Mouse (Mus musculus) liver, postnatal 0 days (tissue): ENCODE measurements around the gene Zfand3. TPM values are rescaled to one million over a fixed set of nuclear protein-coding genes. Genes with fewer than 3 reads are reported as not detected.

Experiments used
- ATAC-seq: fragments of 200-750 bp; cut with Nextera tagmentation; 2 replicates; pipeline ENCODE4 v1.8.0; 2017; ENCODE audit warnings: mild to moderate bottlenecking, moderate library complexity
- DNase-seq: peaks from one replicate; pipeline ENCODE4 v3.0.0-alpha.2; 2016
- H3K27ac ChIP-seq: fragments of 300-500 bp; sonication (generic); 2 replicates; pipeline ENCODE4 v1.5.1; 2014; ENCODE audit warnings: antibody characterized with exemption, moderate library complexity, mild to moderate bottlenecking, low read depth
- H3K27me3 ChIP-seq: fragments of 300-500 bp; sonication (generic); 2 replicates; pipeline ENCODE4 v1.6.1; 2014; ENCODE audit warnings: low read length, control low read depth, mixed read lengths; ENCODE audit not compliant: insufficient read depth
- H3K36me3 ChIP-seq: fragments of 300-500 bp; sonication (generic); replicated peaks from 2 replicates; pipeline ENCODE4 v1.6.1; 2014; ENCODE audit warnings: mild to moderate bottlenecking, control low read depth, low read length, moderate library complexity, mixed read lengths; ENCODE audit not compliant: insufficient read depth
- H3K4me1 ChIP-seq: fragments of 300-500 bp; sonication (generic); 2 replicates; pipeline ENCODE4 v1.6.1; 2014; ENCODE audit warnings: antibody characterized with exemption, mild to moderate bottlenecking, control low read depth; ENCODE audit not compliant: insufficient read depth
- H3K4me2 ChIP-seq: fragments of 300-500 bp; sonication (generic); 2 replicates; pipeline ENCODE4 v1.6.1; 2014; ENCODE audit warnings: low read depth, mild to moderate bottlenecking, low read length, moderate library complexity, mixed read lengths
- H3K4me3 ChIP-seq: fragments of 300-500 bp; sonication (generic); 2 replicates; pipeline ENCODE4 v1.5.1; 2014; ENCODE audit warnings: low read depth, low read length
- H3K9ac ChIP-seq: fragments of 300-500 bp; sonication (generic); replicated peaks from 2 replicates; pipeline ENCODE4 v1.6.1; 2014; ENCODE audit warnings: mild to moderate bottlenecking, moderate library complexity
- H3K9me3 ChIP-seq: fragments of 300-500 bp; sonication (generic); 2 replicates; pipeline ENCODE4 v1.6.1; 2016; ENCODE audit warnings: mild to moderate bottlenecking, control low read depth, low read length, mixed read lengths
- CTCF ChIP-seq: sonication (generic); IDR thresholded peaks from 2 replicates; pipeline ENCODE4 v1.5.1; 2016; ENCODE audit warnings: antibody characterized with exemption, low read depth
- EP300 ChIP-seq: IDR thresholded peaks from 2 replicates; pipeline ENCODE4 v1.6.1; 2016; ENCODE audit warnings: antibody characterized with exemption, low read depth, mild to moderate bottlenecking
- WGBS: fragments of 180-500 bp; shearing (Covaris S2); extraction: QIAGEN DNeasy Blood & Tissue Kit; methylation state at CpG from one replicate; pipeline ENCODE4 v1.1.7; 2014; ENCODE audit not compliant: insufficient replicate concordance; 5-methylcytosine and 5-hydroxymethylcytosine counted together
- polyA plus RNA-seq: library from polyadenylated mRNA; unstranded; fragments of >200 nt; fragmentation: Nextera tagmentation; extraction: Ambion mirVana; gene quantifications from 2 replicates; pipeline ENCODE4 v1.2.1, GENCODE M21; 2015

The Zfand3 gene
- polyA plus RNA-seq, 1 experiment from 2014 or later = 24.7 TPM

DNA sequence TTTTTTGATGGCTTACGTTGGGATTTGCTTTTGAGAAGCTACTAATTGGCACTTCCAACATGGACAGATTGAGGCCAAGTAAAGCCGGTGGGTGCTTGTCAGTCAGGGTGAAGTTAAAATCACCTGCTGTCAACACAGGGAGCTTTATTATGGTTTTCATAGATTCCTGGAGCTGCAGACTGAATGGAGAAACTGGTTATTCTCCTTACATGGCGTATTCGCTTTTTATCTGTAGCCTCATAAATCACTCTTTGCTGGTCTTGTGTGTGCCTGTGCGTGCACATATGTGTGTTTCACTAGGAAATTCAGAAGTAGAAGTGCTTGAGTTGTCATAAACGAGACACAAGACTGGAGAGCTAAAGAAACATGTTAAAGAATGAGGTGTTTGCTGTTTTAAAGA is 15.4 kb downstream of the Zfand3 start:
- no peaks in the 10 kb centered on the region for H3K9me3 ChIP-seq
- H3K4me1 ChIP-seq = peaks cover 13% of the 10 kb centered on the region
- no peak for TF ChIP-seq EP300
- TF ChIP-seq CTCF = no peak
- H3K36me3 ChIP-seq = no peaks in the 10 kb centered on the region
- H3K27ac ChIP-seq = no peak overlapping the region; the same call in 1 of the 2 replicates
- no peak for DNase-seq
- no peaks in the 10 kb centered on the region for H3K27me3 ChIP-seq
- ATAC-seq = no peak
- no peak overlapping the region for H3K4me2 ChIP-seq
- WGBS = 77% methylated on average over 6 of the region's 6 CpGs
- no peak overlapping the region for H3K9ac ChIP-seq
- H3K4me3 ChIP-seq = no peak overlapping the region

DNA sequence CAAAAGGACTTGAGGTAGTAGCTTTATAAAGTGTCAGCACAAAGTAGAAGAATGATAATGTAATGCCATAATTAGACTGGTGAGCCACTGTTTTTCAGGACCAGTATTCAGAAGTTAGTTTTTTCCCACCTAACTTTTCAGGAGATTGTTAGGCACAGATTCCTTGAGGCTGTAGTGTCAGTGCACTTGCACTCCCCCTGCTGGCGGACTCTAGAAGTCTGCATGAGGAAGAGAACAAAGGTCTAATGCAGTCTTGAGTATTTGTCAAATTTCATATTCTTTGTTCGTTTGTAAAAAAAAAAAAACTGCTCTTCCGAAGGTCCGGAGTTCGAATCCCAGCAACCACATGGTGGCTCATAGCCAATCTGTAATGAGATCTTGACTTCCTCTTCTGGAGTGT is 20.1 kb downstream of the Zfand3 start:
- Histone ChIP-seq H3K27me3 (no peaks in the 10 kb centered on the region), H3K4me2 (no peak overlapping the region), H3K36me3 (no peaks in the 10 kb centered on the region), H3K9me3 (no peaks in the 10 kb centered on the region), H3K4me3 (no peak overlapping the region), H3K9ac (no peak overlapping the region), H3K4me1 (peaks cover 39% of the 10 kb centered on the region), H3K27ac (no peak overlapping the region)
- 53% methylated on average over 5 of the region's 5 CpGs for WGBS
- DNase-seq (peak; percentile 79), ATAC-seq (no peak)
- peak; percentile 86 for TF ChIP-seq CTCF
- TF ChIP-seq EP300 = no peak

DNA sequence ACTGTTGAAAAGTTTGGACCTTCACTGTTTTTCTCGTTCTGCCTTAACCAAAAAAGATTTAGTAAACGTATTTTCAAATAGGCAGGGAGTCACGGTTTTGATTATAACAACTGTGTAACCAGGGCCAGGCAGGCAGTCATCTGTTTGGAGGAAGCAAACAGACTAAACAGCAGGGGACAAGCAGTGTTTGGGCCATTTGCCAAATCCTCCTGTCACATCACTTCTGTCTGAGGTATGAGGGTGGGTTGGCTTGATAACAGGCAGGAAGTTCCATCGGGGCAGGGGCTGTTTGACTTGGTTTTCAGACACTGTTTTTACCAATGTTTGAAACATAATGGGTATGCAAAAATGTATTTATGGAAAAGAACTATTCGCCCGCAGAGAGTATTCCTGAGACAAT is 22.1 kb downstream of the Zfand3 start:
- DNase-seq = peak; percentile 60
- peak overlapping the region; percentile 0; the same call in 1 of the 2 replicates for H3K27ac ChIP-seq
- H3K4me1 ChIP-seq = peaks cover 39% of the 10 kb centered on the region

DNA sequence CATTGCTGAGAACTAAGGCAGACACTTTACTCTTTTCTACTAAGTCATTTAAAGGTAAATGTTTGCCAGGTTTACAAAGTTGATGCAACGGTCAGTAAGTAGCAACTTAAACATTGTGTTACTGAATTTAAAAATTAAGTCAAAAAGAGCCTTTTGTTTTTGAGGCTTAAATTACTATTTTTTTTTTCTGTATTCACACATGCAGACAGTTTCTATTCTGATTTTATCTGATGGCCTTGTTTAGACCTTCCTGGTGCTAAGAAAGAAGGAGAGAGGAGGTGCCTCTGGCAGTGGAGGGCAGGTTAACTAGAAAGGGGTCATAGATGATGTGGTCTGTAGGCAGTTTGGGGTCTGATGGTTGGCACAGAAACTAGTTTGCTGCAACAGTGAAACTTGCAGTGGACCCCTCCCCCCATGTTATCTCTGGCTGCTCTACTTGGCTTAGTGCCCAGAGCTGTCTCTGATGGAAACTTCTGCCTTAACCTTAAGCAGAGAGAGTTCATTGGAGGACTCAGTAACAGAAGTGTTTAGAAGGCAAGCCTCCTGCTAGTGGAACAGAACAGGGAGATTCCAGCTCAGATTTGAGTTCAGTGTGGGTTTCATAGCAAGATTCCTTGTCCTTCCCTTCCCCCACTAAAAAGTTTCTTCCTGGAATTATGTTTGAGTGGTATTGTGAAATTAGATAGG is 23.0 kb downstream of the Zfand3 start:
- Histone ChIP-seq H3K4me2 (peak overlapping the region; percentile 14), H3K4me3 (no peak overlapping the region), H3K36me3 (no peaks in the 10 kb centered on the region), H3K27me3 (no peaks in the 10 kb centered on the region), H3K27ac (peak overlapping the region; percentile 0), H3K9ac (no peak overlapping the region), H3K9me3 (no peaks in the 10 kb centered on the region), H3K4me1 (peaks cover 39% of the 10 kb centered on the region)
- TF ChIP-seq EP300 (peak; percentile 44), CTCF (no peak)
- ATAC-seq (peak; percentile 65), DNase-seq (peak; percentile 67)
- 45% methylated on average over 1 of the region's 1 CpGs for WGBS

More for the DNA sequence above, 22.1 kb downstream of the Zfand3 start:
- no peak overlapping the region for H3K4me2 ChIP-seq
- H3K27me3 ChIP-seq = no peaks in the 10 kb centered on the region
- no peak for TF ChIP-seq EP300
- no peak for TF ChIP-seq CTCF
- H3K9ac ChIP-seq = no peak overlapping the region
- no peak overlapping the region for H3K4me3 ChIP-seq
- ATAC-seq = peak; percentile 62
- no peaks in the 10 kb centered on the region for H3K9me3 ChIP-seq
- 17% methylated on average over 6 of the region's 6 CpGs for WGBS
- H3K36me3 ChIP-seq = no peaks in the 10 kb centered on the region

DNA sequence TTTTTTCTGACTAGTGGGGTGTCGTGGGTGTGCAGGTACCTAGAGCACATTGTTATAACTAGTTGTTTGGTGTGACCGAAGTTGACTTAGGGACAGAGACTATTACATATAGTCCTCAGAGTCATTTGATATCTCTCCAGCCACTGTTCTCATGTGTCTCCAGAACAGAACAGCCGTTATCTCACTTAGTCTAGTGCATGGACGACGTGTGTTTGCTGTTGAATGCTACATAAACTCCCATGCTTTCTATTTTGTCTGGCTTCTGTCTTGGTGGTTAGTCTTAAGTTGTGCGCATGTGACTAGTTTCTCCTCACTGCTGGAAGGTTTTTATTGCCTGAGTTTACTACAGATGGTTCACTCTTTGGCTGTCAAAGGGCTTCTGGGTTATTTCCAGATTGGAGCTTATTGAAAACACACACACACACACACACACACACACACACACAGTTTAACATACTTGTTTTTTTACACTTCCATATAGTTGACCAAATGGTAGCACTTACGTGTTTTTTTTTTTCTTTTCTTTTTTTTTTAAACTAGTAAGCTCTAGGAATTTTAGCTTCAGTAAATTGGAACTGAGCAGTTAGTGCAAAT is 25.2 kb downstream of the Zfand3 start:
- H3K9ac ChIP-seq = no peak overlapping the region
- no peak overlapping the region for H3K4me3 ChIP-seq
- no peaks in the 10 kb centered on the region for H3K9me3 ChIP-seq
- DNase-seq (no peak), ATAC-seq (no peak)
- no peak overlapping the region for H3K27ac ChIP-seq
- 46% methylated on average over 7 of the region's 7 CpGs for WGBS
- peaks cover 47% of the 10 kb centered on the region for H3K4me1 ChIP-seq
- no peaks in the 10 kb centered on the region for H3K36me3 ChIP-seq
- no peak for TF ChIP-seq CTCF
- no peak for TF ChIP-seq EP300
- no peak overlapping the region for H3K4me2 ChIP-seq
- H3K27me3 ChIP-seq = no peaks in the 10 kb centered on the region

DNA sequence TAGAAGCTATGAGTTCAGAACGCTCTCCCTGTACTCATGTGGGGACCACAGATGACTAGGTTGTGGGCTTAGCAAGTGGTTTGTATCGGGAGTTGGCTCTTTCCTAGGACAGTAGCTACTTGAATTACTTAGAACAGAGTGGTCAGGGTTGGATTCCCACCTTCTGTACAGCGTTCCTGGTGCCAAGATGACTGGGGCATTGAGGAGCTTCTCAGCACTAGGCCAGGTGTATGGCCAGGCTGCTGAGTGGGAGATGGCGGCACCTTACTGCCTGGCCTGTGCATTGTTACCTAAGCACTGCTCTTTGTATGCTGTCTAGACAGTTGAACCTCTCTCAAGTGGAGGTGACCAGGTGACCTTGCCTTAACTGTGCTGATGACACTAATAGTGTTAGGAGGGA is 28.3 kb downstream of the Zfand3 start:
- no peaks in the 10 kb centered on the region for H3K27me3 ChIP-seq
- TF ChIP-seq EP300 (no peak), CTCF (no peak)
- no peak overlapping the region for H3K4me2 ChIP-seq
- no peak overlapping the region for H3K27ac ChIP-seq
- H3K9ac ChIP-seq = no peak overlapping the region
- H3K4me1 ChIP-seq = peaks cover 37% of the 10 kb centered on the region
- no peaks in the 10 kb centered on the region for H3K36me3 ChIP-seq
- 85% methylated on average over 4 of the region's 4 CpGs for WGBS
- DNase-seq (no peak), ATAC-seq (no peak)
- H3K4me3 ChIP-seq = no peak overlapping the region
- H3K9me3 ChIP-seq = no peaks in the 10 kb centered on the region
